Mouse (Mus musculus) cortical plate, adult 2 months (tissue): ENCODE results near the gene Foxp4.

Source experiments
- CTCF ChIP-seq: fragments of 200-500 bp; IDR thresholded peaks from 2 replicates; pipeline ENCODE4 v1.5.1; 2011; ENCODE audit warnings: mild to moderate bottlenecking, control low read depth, low read length; ENCODE audit not compliant: insufficient read depth; ENCODE audit errors: extremely low read depth
- POLR2A ChIP-seq: fragments of 200-500 bp; IDR thresholded peaks from 2 replicates; pipeline ENCODE4 v1.6.1; 2011; ENCODE audit warnings: mild to moderate bottlenecking, low read length, control low read depth; ENCODE audit not compliant: insufficient read depth; ENCODE audit errors: extremely low read depth

DNA sequence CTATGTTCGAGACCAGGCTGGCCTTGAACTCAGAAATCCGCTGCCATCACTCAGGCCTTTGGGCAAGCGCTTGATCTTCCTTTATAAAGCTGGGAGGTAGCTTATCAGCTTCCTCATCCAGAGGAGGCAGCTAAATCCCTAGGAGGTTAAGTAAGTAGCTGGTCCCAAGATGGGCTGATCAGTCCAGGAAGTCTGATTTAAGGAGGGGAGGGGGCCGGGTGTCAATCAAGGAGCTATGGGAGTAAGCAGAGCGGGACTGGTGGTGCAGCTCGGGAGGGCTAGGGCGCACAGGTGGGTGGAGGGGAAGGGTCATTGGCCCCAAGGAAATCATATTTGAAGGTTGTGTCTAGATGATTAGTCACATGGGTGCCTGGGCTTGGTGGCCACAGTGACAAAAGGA is 35.8 kb downstream of the Foxp4 start:
- TF ChIP-seq POLR2A, result no peak
- no peak for TF ChIP-seq CTCF
